Mouse (Mus musculus) gastrocnemius, adult 2 months (tissue): ENCODE measurements around the gene Rasl10b. TPM values are rescaled to one million over a fixed set of nuclear protein-coding genes. Genes with fewer than 3 reads are reported as not detected.
A peak's percentile ranks its signal among the peaks of the same experiment; 100 is the strongest.

Experiments
- DNase-seq: peaks from one replicate; pipeline ENCODE4 v3.0.0; 2022
- H3K27ac ChIP-seq: fragments of 200-600 bp; 2 replicates; pipeline ENCODE4 v1.8.1; 2022; ENCODE audit warnings: mild to moderate bottlenecking
- H3K4me3 ChIP-seq: fragments of 200-600 bp; 2 replicates; pipeline ENCODE4 v1.8.1; 2022; ENCODE audit warnings: mild to moderate bottlenecking, moderate library complexity
- CTCF ChIP-seq: fragments of 200-600 bp; IDR thresholded peaks from 2 replicates; pipeline ENCODE4 v1.8.1; 2022; ENCODE audit warnings: antibody characterized with exemption, mild to moderate bottlenecking, moderate library complexity
- intact Hi-C: fragments of 180-260 bp; cut with DNase I; formaldehyde crosslinking; loops from one replicate; pipeline ENCODE4 v1.15.1; 2025
- total RNA-seq, 2 experiments: library from RNA; stranded (reverse); gene quantifications; 2 replicates each; pipeline ENCODE4 v1.2.3; 2021

Gene Rasl10b
- total RNA-seq, 2 experiments from 2014 or later: 0.36 to 0.50 TPM

- Histone ChIP-seq H3K4me3 (peak overlapping the region; percentile 71), H3K27ac (no peak overlapping the region)
- TF ChIP-seq CTCF: no peak
- intact Hi-C loops: no loop called here
- DNase-seq: no peak
Measured at GRCm38 (mm10) chr11:83409792-83410291, 905 bp downstream of the Rasl10b start.

- Histone ChIP-seq H3K4me3 (no peak overlapping the region), H3K27ac (no peak overlapping the region)
- DNase-seq: no peak
- TF ChIP-seq CTCF: no peak
- intact Hi-C loops: no loop called here
Measured at GRCm38 (mm10) chr11:83410510-83410909, 1.6 kb downstream of the Rasl10b start.

GRCm38 (mm10) chr11:83417080-83417479 is 8.1 kb downstream of the Rasl10b start:
- peak; percentile 46 for DNase-seq
- no peak for TF ChIP-seq CTCF
- no peak overlapping the region for H3K4me3 ChIP-seq
- intact Hi-C loops: no loop called here
- H3K27ac ChIP-seq: no peak overlapping the region

DNA sequence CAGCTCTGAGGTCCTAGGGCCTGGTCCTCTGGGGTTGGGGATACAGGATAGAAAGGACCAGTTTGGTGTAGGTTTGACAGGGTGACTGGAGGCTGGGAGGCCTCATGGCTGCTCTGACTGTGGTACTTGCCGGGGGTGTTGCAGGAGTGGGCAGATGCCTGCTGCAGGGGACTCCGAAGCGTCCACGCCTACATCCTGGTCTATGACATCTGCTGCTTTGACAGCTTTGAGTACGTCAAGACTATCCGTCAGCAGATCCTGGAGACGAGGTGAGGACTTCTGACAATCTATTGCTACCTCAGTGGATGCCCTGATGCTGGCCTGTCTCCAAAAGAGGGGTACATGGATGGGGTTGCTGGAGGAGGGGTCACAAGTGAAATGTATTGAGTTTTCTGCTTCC is 8.8 kb downstream of the Rasl10b start:
- Histone ChIP-seq H3K27ac (no peak overlapping the region), H3K4me3 (no peak overlapping the region)
- TF ChIP-seq CTCF: no peak
- DNase-seq: no peak
- intact Hi-C loops: no loop called here

- DNase-seq: no peak
- TF ChIP-seq CTCF: no peak
- Histone ChIP-seq H3K27ac (no peak overlapping the region), H3K4me3 (no peak overlapping the region)
- intact Hi-C loops: no loop called here
Measured at GRCm38 (mm10) chr11:83418566-83418965, 9.6 kb downstream of the Rasl10b start.

GRCm38 (mm10) chr11:83420338-83420737 is 11.4 kb downstream of the Rasl10b start:
- TF ChIP-seq CTCF: peak; percentile 11; the same call in 1 of the 2 replicates
- Histone ChIP-seq H3K4me3 (no peak overlapping the region), H3K27ac (no peak overlapping the region)
- no peak for DNase-seq
- intact Hi-C loops: loop anchor here (10.0 kb wide), 2 partner anchors 314 to 366 kb away; no protein-coding TSS in a partner anchor

GRCm38 (mm10) chr11:83421305-83421704 is 12.4 kb downstream of the Rasl10b start:
- H3K27ac ChIP-seq: no peak overlapping the region
- no peak overlapping the region for H3K4me3 ChIP-seq
- TF ChIP-seq CTCF: no peak
- intact Hi-C loops: loop anchor here (10.0 kb wide), 2 partner anchors 313 to 367 kb away; no protein-coding TSS in a partner anchor
- peak; percentile 73 for DNase-seq

DNA sequence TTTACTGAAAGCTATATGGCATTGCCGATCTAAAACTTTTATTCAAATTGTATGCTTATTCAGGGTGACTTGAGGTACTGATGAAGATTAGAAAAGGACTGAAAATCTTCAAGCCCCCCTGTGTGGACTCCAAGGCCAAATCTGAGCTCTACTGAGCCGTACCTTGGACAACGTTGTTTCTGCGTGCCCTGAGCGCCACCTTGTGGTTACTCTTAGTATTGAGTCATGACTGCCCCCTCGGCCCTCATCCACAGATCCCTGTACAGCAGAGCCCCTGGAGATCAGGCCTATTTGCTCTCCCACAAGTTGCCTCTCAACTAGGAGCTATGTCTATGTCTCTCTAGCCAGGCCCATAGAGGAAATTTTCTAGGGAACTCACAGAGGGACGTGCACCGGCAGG is 15.7 kb downstream of the Rasl10b start:
- TF ChIP-seq CTCF: peak; percentile 96
- Histone ChIP-seq H3K4me3 (no peak overlapping the region), H3K27ac (no peak overlapping the region)
- intact Hi-C loops: loop anchor here (1.0 to 10.0 kb wide), 3 partner anchors 67 to 370 kb away; no protein-coding TSS in a partner anchor
- DNase-seq: peak; percentile 67

GRCm38 (mm10) chr11:83426964-83427363 is 18.0 kb downstream of the Rasl10b start:
- no peak overlapping the region for H3K4me3 ChIP-seq
- intact Hi-C loops: loop anchor here (10.0 kb wide), 2 partner anchors 308 to 372 kb away; no protein-coding TSS in a partner anchor
- DNase-seq: no peak

DNA sequence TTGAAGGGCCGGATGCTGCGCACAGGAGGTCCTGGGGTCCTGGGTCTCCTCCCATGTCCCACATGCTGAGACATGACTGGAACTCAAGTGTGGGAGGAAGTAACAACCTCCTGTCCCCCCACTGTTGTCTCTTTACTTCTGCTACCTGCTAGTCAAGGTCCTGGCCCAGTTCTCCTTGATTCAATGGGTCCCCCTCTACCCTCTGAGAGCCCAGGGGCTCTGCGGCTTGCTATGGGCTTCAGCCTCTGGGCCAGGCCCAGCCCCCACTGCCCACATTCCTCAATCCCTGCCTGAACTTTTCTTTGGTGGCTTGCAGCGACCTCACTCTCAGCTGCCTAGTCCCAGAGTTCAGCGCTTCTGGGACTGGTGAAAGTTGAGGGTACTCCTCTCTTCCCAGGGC is 20.4 kb downstream of the Rasl10b start, which contains the start of gene Gas2l2:
Gas2l2 (minus strand) TSS at position 101 of the 400 bp plus-strand sequence.
- DNase-seq: no peak
- intact Hi-C loops: loop anchor here (10.0 kb wide), 2 partner anchors 305 to 375 kb away; no protein-coding TSS in a partner anchor
- no peak within 1 kb of the TSS for H3K4me3 ChIP-seq
- TF ChIP-seq CTCF: no peak
- H3K27ac ChIP-seq: no peak within 1 kb of the TSS

More at GRCm38 (mm10) chr11:83426964-83427363, 18.0 kb downstream of the Rasl10b start:
- no peak overlapping the region for H3K27ac ChIP-seq
- TF ChIP-seq CTCF: no peak

DNA sequence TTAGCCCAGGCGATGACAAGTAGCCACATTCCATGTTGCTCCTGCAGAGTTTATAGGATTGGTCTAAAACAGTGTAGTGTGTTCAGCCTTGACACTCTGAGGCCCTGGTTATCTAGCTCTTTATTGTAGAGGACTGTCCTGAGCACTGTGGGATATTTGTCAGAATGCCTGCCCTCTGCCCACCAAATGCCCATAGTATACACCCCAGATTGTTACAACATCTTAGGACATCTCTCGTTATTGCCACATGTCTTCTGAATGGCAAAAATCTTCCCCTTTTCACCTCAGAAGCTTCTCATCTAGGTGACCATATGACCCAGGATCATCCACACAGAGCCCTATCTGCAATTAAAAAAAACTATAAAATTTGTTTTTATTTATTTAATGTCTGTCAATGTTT is 23.6 kb downstream of the Rasl10b start:
- no peak overlapping the region for H3K27ac ChIP-seq
- no peak for DNase-seq
- intact Hi-C loops: no loop called here
- no peak overlapping the region for H3K4me3 ChIP-seq
- TF ChIP-seq CTCF: no peak

DNA sequence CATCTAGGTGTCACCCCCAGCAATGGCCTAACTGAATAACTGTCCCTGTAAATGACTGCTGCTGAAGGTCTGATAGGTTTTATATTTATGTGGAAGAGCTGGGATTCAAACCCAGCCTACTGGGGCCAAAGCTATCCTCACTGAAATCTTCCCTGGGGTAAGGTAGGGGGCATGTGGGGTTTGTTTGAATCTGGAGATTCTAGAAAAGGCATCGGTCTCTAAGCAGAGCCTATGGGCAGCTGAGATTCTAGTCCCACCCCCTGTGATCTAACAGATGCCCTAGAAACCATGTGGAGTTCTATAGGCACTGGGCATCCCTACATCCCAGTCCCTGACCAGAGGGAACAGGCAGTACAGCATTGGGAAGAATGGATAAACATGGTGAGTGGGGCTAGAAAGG is 28.4 kb downstream of the Rasl10b start, which contains the start of gene 1700020L24Rik:
1700020L24Rik (plus strand) TSS at position 301 of the 400 bp plus-strand sequence.
- intact Hi-C loops: no loop called here
- no peak for TF ChIP-seq CTCF
- DNase-seq: no peak
- no peak within 1 kb of the TSS for H3K4me3 ChIP-seq
- no peak within 1 kb of the TSS for H3K27ac ChIP-seq

DNA sequence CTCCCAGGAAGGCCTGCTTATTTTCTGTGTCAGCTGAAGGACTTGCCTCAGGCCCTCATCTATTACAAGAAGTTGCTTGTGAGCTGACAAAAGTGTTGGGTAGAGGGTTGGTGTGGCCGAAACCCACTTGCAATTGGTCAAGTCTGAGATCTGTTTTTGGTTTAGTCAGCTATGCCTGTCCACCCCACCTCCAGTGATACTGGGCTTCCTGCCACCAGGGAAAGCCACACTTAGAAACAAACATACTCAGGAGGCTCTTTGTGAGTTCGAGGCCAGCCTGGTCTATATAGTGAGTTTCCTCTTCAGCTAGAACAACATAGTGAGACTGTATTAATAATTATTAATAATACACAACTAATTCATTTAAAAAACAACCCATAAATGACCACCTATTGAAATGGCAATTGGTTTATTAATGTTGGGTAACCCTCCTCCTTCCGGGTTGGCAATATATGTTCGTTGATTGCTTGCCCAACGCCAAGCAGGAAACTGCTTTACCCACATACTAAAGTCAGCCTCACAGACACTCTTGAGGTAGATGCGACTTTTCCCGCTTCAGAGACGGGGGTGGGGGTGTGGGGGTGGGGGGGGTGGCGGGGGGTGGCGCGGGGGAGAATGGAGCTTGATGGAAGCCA is 30.6 kb downstream of the Rasl10b start:
- H3K27ac ChIP-seq: no peak overlapping the region
- DNase-seq: no peak
- intact Hi-C loops: loop anchor here (1.0 kb wide), 1 partner anchor 33 kb away; no protein-coding TSS in a partner anchor
- no peak for TF ChIP-seq CTCF
- peak overlapping the region; percentile 86 for H3K4me3 ChIP-seq
